Mouse (Mus musculus) stomach, embryonic 15.5 days (tissue): Measurements from ENCODE around the gene Chit1. TPM values are rescaled to one million over a fixed set of nuclear protein-coding genes. Genes with fewer than 3 reads are reported as not detected.

ENCODE experiments used
- ATAC-seq: fragments of 200-750 bp; cut with Nextera tagmentation; 2 replicates; pipeline ENCODE4 v1.8.0; 2017; ENCODE audit warnings: low read depth, moderate number of reproducible peaks, moderate TSS enrichment; ENCODE audit not compliant: insufficient read depth, low FRiP score
- H3K27ac ChIP-seq: fragments of 300-500 bp; sonication (generic); 2 replicates; pipeline ENCODE4 v1.5.1; 2015; ENCODE audit warnings: mild to moderate bottlenecking, inconsistent platforms
- H3K27me3 ChIP-seq: fragments of 300-500 bp; sonication (generic); replicated peaks from 2 replicates; pipeline ENCODE4 v1.6.1; 2015; ENCODE audit warnings: inconsistent platforms
- H3K36me3 ChIP-seq: fragments of 300-500 bp; sonication (generic); 2 replicates; pipeline ENCODE4 v1.6.1; 2015; ENCODE audit warnings: inconsistent platforms
- H3K4me1 ChIP-seq: fragments of 300-500 bp; sonication (generic); 2 replicates; pipeline ENCODE4 v1.6.1; 2015; ENCODE audit warnings: inconsistent platforms
- H3K4me2 ChIP-seq: fragments of 300-500 bp; sonication (generic); 2 replicates; pipeline ENCODE4 v1.6.1; 2015; ENCODE audit warnings: mild to moderate bottlenecking, inconsistent platforms
- H3K4me3 ChIP-seq: fragments of 300-500 bp; sonication (generic); replicated peaks from 2 replicates; pipeline ENCODE4 v1.5.1; 2015; ENCODE audit warnings: inconsistent platforms
- H3K9ac ChIP-seq: fragments of 300-500 bp; sonication (generic); 2 replicates; pipeline ENCODE4 v1.6.1; 2015; ENCODE audit warnings: inconsistent platforms
- H3K9me3 ChIP-seq: fragments of 300-500 bp; sonication (generic); 2 replicates; pipeline ENCODE4 v1.6.1; 2016; ENCODE audit warnings: inconsistent platforms
- WGBS: fragments of 180-500 bp; shearing (Covaris S2); methylation state at CpG from one replicate; pipeline ENCODE4 v1.1.7; 2015; 5-methylcytosine and 5-hydroxymethylcytosine counted together
- polyA plus RNA-seq: library from polyadenylated mRNA; unstranded; fragments of >200 nt; fragmentation: Nextera tagmentation; extraction: Ambion mirVana; gene quantifications from 2 replicates; pipeline ENCODE4 v1.2.1, GENCODE M21; 2015

The Chit1 gene
- polyA plus RNA-seq, 1 experiment from 2014 or later: 1.1 TPM

- peaks cover 2% of the 10 kb centered on the region; the same call in 1 of the 2 replicates for H3K36me3 ChIP-seq
- H3K27ac ChIP-seq: peak overlapping the region; percentile 92; the same call in 1 of the 2 replicates
- ATAC-seq: peak; percentile 75; the same call in 1 of the 2 replicates
- H3K9me3 ChIP-seq: no peaks in the 10 kb centered on the region
- peaks cover 57% of the 10 kb centered on the region for H3K4me1 ChIP-seq
- 79% methylated on average over 6 of the region's 6 CpGs for WGBS
- no peak overlapping the region for H3K4me2 ChIP-seq
- no peak overlapping the region for H3K9ac ChIP-seq
- H3K27me3 ChIP-seq: no peaks in the 10 kb centered on the region
- no peak overlapping the region for H3K4me3 ChIP-seq
Observed at GRCm38 (mm10) chr1:134073061-134073564, 37.9 kb upstream of the Chit1 start.

- 62% methylated on average over 1 of the region's 1 CpGs for WGBS
- H3K36me3 ChIP-seq: peaks cover 2% of the 10 kb centered on the region; the same call in 1 of the 2 replicates
- no peak overlapping the region for H3K9ac ChIP-seq
- no peak for ATAC-seq
- peaks cover 56% of the 10 kb centered on the region for H3K4me1 ChIP-seq
- no peaks in the 10 kb centered on the region for H3K27me3 ChIP-seq
- H3K27ac ChIP-seq: peak overlapping the region; percentile 92
- H3K4me3 ChIP-seq: no peak overlapping the region
- H3K9me3 ChIP-seq: no peaks in the 10 kb centered on the region
- no peak overlapping the region for H3K4me2 ChIP-seq
Observed at GRCm38 (mm10) chr1:134073658-134074057, 37.4 kb upstream of the Chit1 start.

GRCm38 (mm10) chr1:134074184-134074583, 36.9 kb upstream of the Chit1 start:
- Histone ChIP-seq H3K4me1 (peaks cover 56% of the 10 kb centered on the region), H3K27ac (peak overlapping the region; percentile 92; the same call in 1 of the 2 replicates), H3K4me3 (no peak overlapping the region), H3K4me2 (no peak overlapping the region), H3K36me3 (peaks cover 2% of the 10 kb centered on the region; the same call in 1 of the 2 replicates), H3K9me3 (no peaks in the 10 kb centered on the region), H3K27me3 (no peaks in the 10 kb centered on the region), H3K9ac (no peak overlapping the region)
- ATAC-seq: no peak
- 60% methylated on average over 3 of the region's 3 CpGs for WGBS

GRCm38 (mm10) chr1:134074606-134075005, 36.4 kb upstream of the Chit1 start:
- Histone ChIP-seq H3K9ac (no peak overlapping the region), H3K36me3 (peaks cover 2% of the 10 kb centered on the region; the same call in 1 of the 2 replicates), H3K4me2 (0 out of 2 replicates have a peak overlapping the region, but pooled peaks have one; percentile 16), H3K27me3 (no peaks in the 10 kb centered on the region), H3K27ac (no peak overlapping the region), H3K9me3 (no peaks in the 10 kb centered on the region), H3K4me3 (no peak overlapping the region), H3K4me1 (peaks cover 56% of the 10 kb centered on the region)
- ATAC-seq: no peak
- 82% methylated on average over 10 of the region's 10 CpGs for WGBS

- Histone ChIP-seq H3K9me3 (no peaks in the 10 kb centered on the region), H3K4me3 (0 out of 2 replicates have a peak overlapping the region, but pooled peaks have one; percentile 4), H3K27ac (0 out of 2 replicates have a peak overlapping the region, but pooled peaks have one; percentile 14), H3K4me1 (peaks cover 51% of the 10 kb centered on the region), H3K4me2 (peak overlapping the region; percentile 71; the same call in 1 of the 2 replicates), H3K9ac (no peak overlapping the region), H3K27me3 (no peaks in the 10 kb centered on the region), H3K36me3 (peaks cover 2% of the 10 kb centered on the region; the same call in 1 of the 2 replicates)
- no peak for ATAC-seq
- 79% methylated on average over 8 of the region's 8 CpGs for WGBS
Observed at GRCm38 (mm10) chr1:134075532-134075931, 35.5 kb upstream of the Chit1 start.

- WGBS: 66% methylated on average over 2 of the region's 2 CpGs
- peak overlapping the region; percentile 10; the same call in 1 of the 2 replicates for H3K9ac ChIP-seq
- H3K27me3 ChIP-seq: no peaks in the 10 kb centered on the region
- H3K4me3 ChIP-seq: peak overlapping the region; percentile 78
- H3K36me3 ChIP-seq: peaks cover 2% of the 10 kb centered on the region; the same call in 1 of the 2 replicates
- peak overlapping the region; percentile 71 for H3K4me2 ChIP-seq
- H3K4me1 ChIP-seq: peaks cover 39% of the 10 kb centered on the region
- H3K9me3 ChIP-seq: no peaks in the 10 kb centered on the region
- H3K27ac ChIP-seq: 0 out of 2 replicates have a peak overlapping the region, but pooled peaks have one; percentile 11
- no peak for ATAC-seq
Observed at GRCm38 (mm10) chr1:134076789-134077188, 34.3 kb upstream of the Chit1 start.

GRCm38 (mm10) chr1:134077389-134078060, 33.5 kb upstream of the Chit1 start:
- 32% methylated on average over 14 of the region's 14 CpGs for WGBS
- Histone ChIP-seq H3K9ac (peak overlapping the region; percentile 76; the same call in 1 of the 2 replicates), H3K27ac (peak overlapping the region; percentile 86), H3K9me3 (no peaks in the 10 kb centered on the region), H3K36me3 (peaks cover 2% of the 10 kb centered on the region; the same call in 1 of the 2 replicates), H3K4me2 (peak overlapping the region; percentile 71), H3K27me3 (no peaks in the 10 kb centered on the region), H3K4me3 (peak overlapping the region; percentile 78), H3K4me1 (peaks cover 36% of the 10 kb centered on the region)
- no peak for ATAC-seq

- ATAC-seq: peak; percentile 24
- Histone ChIP-seq H3K27me3 (no peaks in the 10 kb centered on the region), H3K9me3 (no peaks in the 10 kb centered on the region), H3K4me3 (peak overlapping the region; percentile 78), H3K4me2 (peak overlapping the region; percentile 71), H3K27ac (peak overlapping the region; percentile 86), H3K4me1 (peaks cover 31% of the 10 kb centered on the region), H3K36me3 (peaks cover 2% of the 10 kb centered on the region; the same call in 1 of the 2 replicates), H3K9ac (peak overlapping the region; percentile 76)
- WGBS: 8% methylated on average over 19 of the region's 19 CpGs
Observed at GRCm38 (mm10) chr1:134078061-134078795, 32.8 kb upstream of the Chit1 start.

GRCm38 (mm10) chr1:134078802-134079476, 32.1 kb upstream of the Chit1 start, which contains the start of gene Btg2:
Btg2 (minus strand) TSS chr1:134079120.
- peak; percentile 95 for ATAC-seq
- peak within 1 kb of the TSS; percentile 76 for H3K9ac ChIP-seq
- no peaks in the 10 kb centered on the region for H3K27me3 ChIP-seq
- H3K9me3 ChIP-seq: no peaks in the 10 kb centered on the region
- H3K27ac ChIP-seq: peak within 1 kb of the TSS; percentile 88
- WGBS: under 1% methylated on average over 62 of the region's 62 CpGs
- peaks cover 29% of the 10 kb centered on the region for H3K4me1 ChIP-seq
- H3K36me3 ChIP-seq: peaks cover 2% of the 10 kb centered on the region; the same call in 1 of the 2 replicates
- peak within 1 kb of the TSS; percentile 78 for H3K4me3 ChIP-seq
- peak within 1 kb of the TSS; percentile 71 for H3K4me2 ChIP-seq

- Histone ChIP-seq H3K4me2 (peak overlapping the region; percentile 71), H3K36me3 (peaks cover 2% of the 10 kb centered on the region; the same call in 1 of the 2 replicates), H3K27me3 (no peaks in the 10 kb centered on the region), H3K4me3 (peak overlapping the region; percentile 78), H3K4me1 (peaks cover 25% of the 10 kb centered on the region), H3K27ac (peak overlapping the region; percentile 88), H3K9me3 (no peaks in the 10 kb centered on the region), H3K9ac (peak overlapping the region; percentile 8; the same call in 1 of the 2 replicates)
- no peak for ATAC-seq
- 4% methylated on average over 9 of the region's 9 CpGs for WGBS
Observed at GRCm38 (mm10) chr1:134079477-134080163, 31.4 kb upstream of the Chit1 start.
